Mouse (Mus musculus) intestine, embryonic 15.5 days (tissue): Measurements from ENCODE around the gene Cks2. TPM values are rescaled to one million over a fixed set of nuclear protein-coding genes. Genes with fewer than 3 reads are reported as not detected.

Source experiments
- ATAC-seq: fragments of 200-750 bp; cut with Nextera tagmentation; 2 replicates; pipeline ENCODE4 v1.8.0; 2017; ENCODE audit warnings: moderate TSS enrichment, moderate library complexity
- H3K27ac ChIP-seq: fragments of 300-500 bp; sonication (generic); 2 replicates; pipeline ENCODE4 v1.5.1; 2015; ENCODE audit warnings: mild to moderate bottlenecking, inconsistent platforms
- H3K27me3 ChIP-seq: fragments of 300-500 bp; sonication (generic); replicated peaks from 2 replicates; pipeline ENCODE4 v1.6.1; 2015; ENCODE audit warnings: inconsistent platforms
- H3K36me3 ChIP-seq: fragments of 300-500 bp; sonication (generic); 2 replicates; pipeline ENCODE4 v1.6.1; 2015; ENCODE audit warnings: inconsistent platforms
- H3K4me1 ChIP-seq: fragments of 300-500 bp; sonication (generic); replicated peaks from 2 replicates; pipeline ENCODE4 v1.6.1; 2015; ENCODE audit warnings: inconsistent platforms
- H3K4me2 ChIP-seq: fragments of 300-500 bp; sonication (generic); replicated peaks from 2 replicates; pipeline ENCODE4 v1.6.1; 2015; ENCODE audit warnings: mild to moderate bottlenecking, inconsistent platforms
- H3K4me3 ChIP-seq: fragments of 300-500 bp; sonication (generic); replicated peaks from 2 replicates; pipeline ENCODE4 v1.5.1; 2015; ENCODE audit warnings: inconsistent platforms
- H3K9ac ChIP-seq: fragments of 300-500 bp; sonication (generic); 2 replicates; pipeline ENCODE4 v1.6.1; 2015; ENCODE audit warnings: inconsistent platforms
- H3K9me3 ChIP-seq: fragments of 300-500 bp; sonication (generic); 2 replicates; pipeline ENCODE4 v1.6.1; 2016; ENCODE audit warnings: inconsistent platforms
- WGBS: fragments of 180-500 bp; shearing (Covaris S2); methylation state at CpG from one replicate; pipeline ENCODE4 v1.1.7; 2015; 5-methylcytosine and 5-hydroxymethylcytosine counted together
- polyA plus RNA-seq: library from polyadenylated mRNA; unstranded; fragments of >200 nt; fragmentation: Nextera tagmentation; extraction: Ambion mirVana; gene quantifications from 2 replicates; pipeline ENCODE4 v1.2.1, GENCODE M21; 2015

The Cks2 gene
- polyA plus RNA-seq, 1 experiment from 2014 or later, result 333 TPM

DNA sequence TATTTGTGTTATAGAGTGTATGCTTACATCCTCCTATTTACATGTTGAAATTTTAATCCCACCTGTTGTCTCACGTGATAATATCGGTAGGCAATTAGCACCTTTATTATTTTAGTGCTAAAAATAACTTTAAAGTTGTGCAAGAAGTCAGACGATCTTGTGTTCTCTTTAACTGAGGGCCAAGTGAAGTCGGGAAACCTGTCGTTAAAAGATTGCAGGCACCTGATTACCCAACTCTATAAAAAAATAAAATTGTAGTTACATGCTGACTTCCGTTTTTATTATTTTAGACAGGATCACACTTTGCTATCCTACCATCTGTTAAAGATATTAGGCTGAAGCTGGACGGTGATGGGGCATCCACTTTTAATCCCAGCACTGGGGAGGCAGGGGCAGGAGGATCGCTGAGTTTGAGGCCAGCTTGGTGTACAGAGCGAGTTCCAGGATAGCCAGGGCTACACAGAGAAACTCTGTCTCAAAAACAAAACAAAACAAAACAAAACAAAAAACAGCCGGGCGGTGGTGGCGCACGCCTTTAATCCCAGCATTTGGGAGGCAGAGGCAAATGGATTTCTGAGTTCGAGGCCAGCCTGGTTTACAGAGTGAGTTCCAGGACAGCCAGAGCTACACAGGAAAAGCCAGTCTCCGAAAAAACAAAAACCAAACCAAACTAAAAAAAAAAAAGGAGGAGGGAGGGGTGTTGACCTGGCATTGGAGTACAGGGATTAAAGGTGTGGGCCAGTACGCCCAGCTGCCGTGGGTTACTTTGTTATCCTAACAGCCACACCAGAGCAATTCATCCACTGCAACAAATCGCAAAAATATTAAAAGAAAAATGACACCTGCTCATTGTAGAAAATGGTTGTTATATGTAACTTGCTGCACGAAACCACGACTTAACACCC, 856 bp upstream of the Cks2 start:
- 0 out of 2 replicates have a peak, but pooled peaks cover 7% of the 10 kb centered on the region for H3K4me1 ChIP-seq
- no peaks in the 10 kb centered on the region for H3K36me3 ChIP-seq
- peak overlapping the region; percentile 44 for H3K9ac ChIP-seq
- no peaks in the 10 kb centered on the region for H3K9me3 ChIP-seq
- peak; percentile 8 for ATAC-seq
- WGBS, result 44% methylated on average over 20 of the region's 20 CpGs
- peak overlapping the region; percentile 81 for H3K4me3 ChIP-seq
- peak overlapping the region; percentile 63 for H3K4me2 ChIP-seq
- no peaks in the 10 kb centered on the region for H3K27me3 ChIP-seq
- peak overlapping the region; percentile 81 for H3K27ac ChIP-seq

DNA sequence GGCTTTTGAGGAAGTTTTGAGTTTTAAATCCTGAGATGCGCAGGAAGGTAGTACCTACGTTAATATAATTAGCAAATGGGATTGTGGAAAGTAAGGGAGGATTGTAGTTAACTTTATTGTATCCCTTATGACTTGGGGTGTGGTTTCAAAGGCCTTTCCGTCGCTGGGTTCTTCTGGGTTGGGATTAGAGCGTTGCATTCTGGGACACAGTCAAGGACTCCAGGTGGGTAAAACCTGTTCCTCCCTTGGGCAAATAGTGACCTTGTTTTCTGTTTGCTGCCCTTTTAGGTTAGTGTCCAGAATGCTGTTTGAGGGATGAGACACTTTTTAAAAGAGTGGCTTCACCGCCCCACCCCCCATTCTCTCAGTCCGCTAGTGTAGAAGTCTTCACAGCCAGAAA, 840 bp downstream of the Cks2 start:
- Histone ChIP-seq H3K27ac (peak overlapping the region; percentile 89), H3K4me2 (peak overlapping the region; percentile 63), H3K27me3 (no peaks in the 10 kb centered on the region), H3K9me3 (no peaks in the 10 kb centered on the region), H3K4me1 (peaks cover 8% of the 10 kb centered on the region; the same call in 1 of the 2 replicates), H3K36me3 (no peaks in the 10 kb centered on the region), H3K9ac (peak overlapping the region; percentile 80), H3K4me3 (peak overlapping the region; percentile 81)
- WGBS, result under 1% methylated on average over 7 of the region's 7 CpGs
- no peak for ATAC-seq

DNA sequence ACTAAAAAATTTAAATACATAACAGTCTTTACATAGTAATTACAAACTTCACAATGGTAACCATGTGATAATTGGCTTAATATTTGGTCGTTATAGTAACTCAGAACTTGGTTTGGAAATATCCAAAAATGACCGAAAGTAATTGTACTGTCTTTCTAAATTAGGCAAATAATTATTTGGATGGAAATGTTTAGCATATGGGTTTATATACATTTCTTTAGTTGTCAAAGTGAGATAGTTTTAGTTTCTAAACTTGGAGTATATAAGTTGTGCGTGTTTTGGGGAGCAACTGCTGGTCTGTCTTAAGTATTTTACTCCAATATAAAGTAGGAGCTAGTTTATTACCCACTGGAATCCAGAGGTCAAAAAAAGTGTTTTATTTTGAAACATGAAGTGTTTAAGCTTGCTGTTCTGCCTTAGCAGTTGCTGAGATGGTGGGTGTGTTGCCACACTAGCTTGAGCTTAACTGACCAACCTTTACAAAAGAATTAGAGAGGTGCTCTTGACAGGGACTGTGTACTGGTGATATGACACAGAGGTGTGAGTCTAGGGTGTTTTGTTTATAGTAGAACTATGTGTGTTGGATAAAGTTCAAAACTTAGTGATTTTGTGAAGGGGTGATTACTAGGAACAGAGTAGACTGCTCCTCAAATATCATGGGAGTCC, 1.5 kb downstream of the Cks2 start:
- H3K27ac ChIP-seq, result no peak overlapping the region
- H3K4me2 ChIP-seq, result peak overlapping the region; percentile 63
- H3K9me3 ChIP-seq, result no peaks in the 10 kb centered on the region
- 18% methylated on average over 3 of the region's 3 CpGs for WGBS
- ATAC-seq, result no peak
- H3K36me3 ChIP-seq, result no peaks in the 10 kb centered on the region
- no peaks in the 10 kb centered on the region for H3K27me3 ChIP-seq
- peaks cover 11% of the 10 kb centered on the region; the same call in 1 of the 2 replicates for H3K4me1 ChIP-seq
- peak overlapping the region; percentile 81 for H3K4me3 ChIP-seq
- peak overlapping the region; percentile 42 for H3K9ac ChIP-seq

DNA sequence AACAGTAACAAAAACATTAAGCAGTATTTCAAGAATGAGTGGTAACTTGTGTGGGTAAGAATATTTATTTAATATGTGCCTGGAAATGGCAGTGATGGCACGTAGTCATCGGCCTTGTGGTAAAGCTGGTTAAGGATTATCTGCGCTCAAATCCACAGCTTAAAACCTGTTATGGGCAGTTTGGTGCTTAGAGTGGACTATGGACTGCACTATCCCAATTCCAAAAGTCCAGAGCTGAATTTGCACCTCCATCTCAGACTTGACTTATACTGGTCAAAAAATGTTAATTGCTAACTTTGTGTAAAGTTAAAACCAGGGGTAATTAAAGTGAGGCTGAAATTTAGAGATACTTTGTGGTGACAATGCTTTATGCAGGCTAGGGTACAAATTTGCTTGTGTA, 2.7 kb downstream of the Cks2 start:
- WGBS, result 77% methylated on average over 3 of the region's 3 CpGs
- Histone ChIP-seq H3K4me3 (peak overlapping the region; percentile 31; the same call in 1 of the 2 replicates), H3K9ac (no peak overlapping the region), H3K36me3 (no peaks in the 10 kb centered on the region), H3K27ac (no peak overlapping the region), H3K9me3 (no peaks in the 10 kb centered on the region), H3K4me2 (peak overlapping the region; percentile 63), H3K27me3 (no peaks in the 10 kb centered on the region), H3K4me1 (peaks cover 13% of the 10 kb centered on the region; the same call in 1 of the 2 replicates)
- ATAC-seq, result no peak

DNA sequence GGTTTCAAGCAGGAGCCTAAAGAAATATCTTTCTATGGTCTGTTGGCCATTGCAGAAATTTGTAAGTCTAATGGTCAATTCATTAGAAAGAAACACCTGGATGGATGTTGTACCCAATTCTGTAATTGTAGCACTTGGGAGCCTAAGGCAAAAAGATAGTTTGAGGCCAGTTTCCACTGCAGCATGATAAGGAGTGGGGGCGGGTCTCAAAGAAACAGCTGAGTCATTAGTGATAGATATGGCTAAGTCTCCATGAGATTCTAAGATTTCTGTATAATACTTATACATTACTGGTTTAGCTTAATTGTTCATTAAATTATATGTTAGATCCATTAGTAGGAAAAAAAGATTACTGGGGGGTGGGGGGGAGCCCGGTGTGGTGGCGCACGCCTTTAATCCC, 3.2 kb downstream of the Cks2 start:
- H3K9me3 ChIP-seq, result no peaks in the 10 kb centered on the region
- peaks cover 13% of the 10 kb centered on the region; the same call in 1 of the 2 replicates for H3K4me1 ChIP-seq
- no peak for ATAC-seq
- WGBS, result 80% methylated on average over 4 of the region's 4 CpGs
- H3K4me3 ChIP-seq, result no peak overlapping the region
- no peak overlapping the region for H3K27ac ChIP-seq
- H3K27me3 ChIP-seq, result no peaks in the 10 kb centered on the region
- no peak overlapping the region for H3K9ac ChIP-seq
- no peaks in the 10 kb centered on the region for H3K36me3 ChIP-seq
- peak overlapping the region; percentile 63 for H3K4me2 ChIP-seq

DNA sequence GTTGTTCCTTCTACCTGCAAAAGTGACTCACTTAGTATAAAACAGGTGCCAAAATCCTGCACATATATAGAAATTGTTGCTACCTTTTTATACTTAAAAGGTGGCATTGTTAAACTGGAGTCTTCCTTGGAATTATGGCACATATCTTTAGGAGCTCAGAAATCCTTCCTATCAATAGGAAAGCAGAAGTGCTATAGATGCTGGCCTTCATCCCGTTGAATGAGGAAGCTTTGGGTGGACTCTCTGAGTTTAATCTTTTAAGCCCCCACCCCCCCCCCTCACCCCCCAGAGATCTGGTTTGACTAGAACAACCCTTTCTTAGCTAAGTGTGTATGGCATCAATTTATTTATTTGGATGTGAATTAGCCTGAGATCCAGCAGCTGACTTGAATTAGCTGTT, 4.7 kb downstream of the Cks2 start:
- no peak overlapping the region for H3K4me2 ChIP-seq
- H3K4me3 ChIP-seq, result no peak overlapping the region
- H3K36me3 ChIP-seq, result peaks cover 5% of the 10 kb centered on the region; the same call in 1 of the 2 replicates
- no peaks in the 10 kb centered on the region for H3K27me3 ChIP-seq
- ATAC-seq, result no peak
- peaks cover 13% of the 10 kb centered on the region; the same call in 1 of the 2 replicates for H3K4me1 ChIP-seq
- H3K9me3 ChIP-seq, result no peaks in the 10 kb centered on the region
- no peak overlapping the region for H3K9ac ChIP-seq
- WGBS, result 59% methylated on average over 1 of the region's 1 CpGs
- no peak overlapping the region for H3K27ac ChIP-seq

DNA sequence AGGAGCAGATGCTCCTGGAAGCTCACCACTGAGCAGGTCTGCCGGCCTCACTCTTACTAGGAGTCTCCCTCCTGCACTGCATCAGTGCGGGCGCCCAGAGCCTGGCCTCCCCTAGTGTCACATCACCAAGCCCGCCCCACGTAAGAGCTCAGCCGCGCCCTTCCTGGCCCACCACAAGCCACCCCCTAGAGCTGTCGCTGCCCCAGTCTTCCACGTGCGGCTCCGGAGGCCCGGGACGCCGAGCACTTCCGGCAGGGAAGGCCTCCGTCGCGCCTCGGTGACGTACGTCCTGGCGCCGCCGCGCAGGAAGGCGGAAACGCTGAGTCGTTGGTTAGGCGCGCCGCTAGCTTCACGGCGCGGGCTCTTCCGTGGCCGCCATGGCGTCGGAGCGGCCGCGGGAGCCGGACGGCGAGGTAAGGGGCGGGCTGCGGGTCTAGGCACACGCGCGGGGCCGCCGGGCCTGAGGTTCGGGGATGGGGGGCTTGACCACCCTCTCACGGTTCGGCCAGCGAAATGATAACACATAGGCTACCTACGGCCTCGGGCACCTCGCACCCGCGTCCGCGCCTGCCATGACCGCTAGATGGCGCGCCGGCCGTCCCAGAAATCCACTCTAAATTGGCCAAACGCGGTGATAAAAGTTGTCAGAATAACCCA, 6.5 kb downstream of the Cks2 start, which contains the start of gene Secisbp2:
Gene Secisbp2, plus strand, starts transcription at position 290 of the 657 bp plus-strand sequence.
- Histone ChIP-seq H3K27ac (peak within 1 kb of the TSS; percentile 80), H3K36me3 (peaks cover 14% of the 10 kb centered on the region), H3K9ac (peak within 1 kb of the TSS; percentile 67), H3K4me2 (peak within 1 kb of the TSS; percentile 76), H3K9me3 (no peaks in the 10 kb centered on the region), H3K4me3 (peak within 1 kb of the TSS; percentile 63), H3K27me3 (no peaks in the 10 kb centered on the region), H3K4me1 (peaks cover 13% of the 10 kb centered on the region; the same call in 1 of the 2 replicates)
- under 1% methylated on average over 69 of the region's 69 CpGs for WGBS
- ATAC-seq, result peak; percentile 97

DNA sequence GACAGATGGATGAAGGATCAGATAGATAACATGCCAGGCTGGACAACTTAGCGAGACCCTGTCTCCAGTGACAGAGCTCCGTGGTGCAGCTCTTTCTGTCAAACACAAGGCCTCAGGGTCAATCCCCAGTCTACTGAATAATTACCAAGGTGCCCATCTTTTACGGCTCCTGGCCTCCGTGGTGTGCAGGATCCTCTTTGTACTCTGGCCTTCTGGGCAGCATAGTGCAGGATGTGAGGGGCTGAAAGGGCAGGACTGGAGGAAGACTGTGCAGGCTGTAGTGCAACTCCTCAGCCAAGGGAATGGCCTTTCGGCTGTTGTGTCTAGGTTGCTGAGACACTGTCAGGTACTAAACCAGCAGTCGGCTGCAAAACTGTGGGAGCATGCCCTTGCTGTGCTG, 8.1 kb downstream of the Cks2 start:
- no peak overlapping the region for H3K4me2 ChIP-seq
- no peaks in the 10 kb centered on the region for H3K9me3 ChIP-seq
- H3K9ac ChIP-seq, result no peak overlapping the region
- no peaks in the 10 kb centered on the region for H3K27me3 ChIP-seq
- ATAC-seq, result no peak
- H3K36me3 ChIP-seq, result peaks cover 24% of the 10 kb centered on the region
- WGBS, result 90% methylated on average over 6 of the region's 6 CpGs
- H3K4me1 ChIP-seq, result peaks cover 6% of the 10 kb centered on the region; the same call in 1 of the 2 replicates
- H3K27ac ChIP-seq, result no peak overlapping the region
- no peak overlapping the region for H3K4me3 ChIP-seq

DNA sequence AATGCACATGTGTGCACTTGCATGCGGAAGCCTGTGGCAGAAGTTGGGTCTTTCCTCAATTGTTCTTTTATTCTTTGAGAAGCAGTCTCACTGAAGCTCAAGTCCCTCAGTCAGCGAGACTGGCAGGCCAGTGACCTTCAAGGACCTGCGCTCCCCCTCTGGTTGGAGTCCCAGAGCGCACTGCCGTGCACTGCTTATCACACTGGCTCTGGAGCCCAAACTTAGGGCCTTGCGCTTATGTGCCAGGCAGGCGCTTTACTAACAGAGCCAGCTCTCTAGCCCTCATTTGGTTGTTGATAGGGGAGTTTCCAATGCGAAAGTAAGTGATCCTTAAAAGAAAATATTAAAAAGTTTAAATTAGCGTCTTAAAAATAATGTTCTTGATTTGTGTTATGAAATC, 8.9 kb downstream of the Cks2 start:
- Histone ChIP-seq H3K9ac (no peak overlapping the region), H3K36me3 (peaks cover 28% of the 10 kb centered on the region), H3K4me3 (no peak overlapping the region), H3K27me3 (no peaks in the 10 kb centered on the region), H3K4me1 (peaks cover 6% of the 10 kb centered on the region; the same call in 1 of the 2 replicates), H3K4me2 (no peak overlapping the region), H3K27ac (no peak overlapping the region), H3K9me3 (no peaks in the 10 kb centered on the region)
- ATAC-seq, result no peak
- WGBS, result 94% methylated on average over 9 of the region's 9 CpGs

DNA sequence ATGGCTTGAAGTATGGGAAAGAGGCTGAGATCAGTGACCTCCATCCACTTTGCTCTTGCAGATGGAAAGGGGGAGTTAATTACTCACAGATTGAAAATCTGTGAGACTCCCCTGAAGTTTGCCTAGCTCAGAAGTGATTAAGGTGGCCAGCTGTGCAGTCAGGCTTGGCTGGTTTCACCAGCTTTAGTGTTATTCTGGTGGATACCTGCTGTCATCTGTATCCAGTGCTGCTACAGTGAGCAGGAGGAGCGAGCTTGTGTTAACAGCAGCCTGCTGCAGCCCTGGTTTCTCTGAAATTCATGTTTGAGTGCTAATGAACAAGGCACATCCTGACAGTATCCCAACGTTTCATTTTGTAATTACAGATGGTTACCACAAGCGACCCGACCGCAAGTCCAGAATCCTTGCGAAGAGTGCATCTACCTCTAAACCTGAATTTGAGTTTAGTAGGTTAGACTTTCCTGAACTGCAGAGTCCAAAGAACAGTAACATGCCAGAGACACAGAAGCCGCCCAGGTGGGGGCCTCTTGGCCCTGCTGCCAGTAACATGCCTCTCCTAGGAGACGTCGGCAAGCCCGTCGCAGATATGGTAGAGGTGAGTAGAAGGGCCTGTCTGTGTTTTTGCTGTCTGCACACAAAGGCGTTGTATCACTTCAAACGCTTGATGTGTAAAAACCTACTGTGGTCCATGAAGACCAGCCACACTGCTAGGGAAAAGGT, 11.6 kb downstream of the Cks2 start:
- peaks cover 40% of the 10 kb centered on the region for H3K36me3 ChIP-seq
- H3K4me3 ChIP-seq, result no peak overlapping the region
- H3K9me3 ChIP-seq, result no peaks in the 10 kb centered on the region
- no peak overlapping the region for H3K4me2 ChIP-seq
- H3K4me1 ChIP-seq, result 0 out of 2 replicates have a peak, but pooled peaks cover 2% of the 10 kb centered on the region
- WGBS, result 95% methylated on average over 13 of the region's 13 CpGs
- no peaks in the 10 kb centered on the region for H3K27me3 ChIP-seq
- no peak for ATAC-seq
- H3K9ac ChIP-seq, result no peak overlapping the region
- H3K27ac ChIP-seq, result no peak overlapping the region

DNA sequence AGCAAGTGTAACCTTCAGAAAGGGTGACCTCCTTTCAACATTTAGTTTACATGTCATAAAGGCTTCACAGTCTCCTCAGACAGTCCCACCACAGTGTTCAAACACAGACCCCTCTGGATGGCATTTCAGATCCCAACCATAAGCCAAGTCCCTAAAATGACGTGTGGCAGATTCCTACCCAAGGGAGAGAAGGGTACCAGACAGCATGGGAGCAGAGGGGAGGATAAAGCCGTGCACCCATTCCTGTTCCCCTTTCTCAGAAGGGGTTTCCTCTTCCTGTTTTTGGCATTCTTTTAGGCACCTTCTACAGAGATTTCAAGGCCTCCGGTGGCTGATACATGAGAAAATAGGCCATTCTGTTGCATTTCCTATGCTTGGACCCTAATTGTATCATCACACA, 13.1 kb downstream of the Cks2 start:
- Histone ChIP-seq H3K27me3 (no peaks in the 10 kb centered on the region), H3K4me3 (no peak overlapping the region), H3K27ac (no peak overlapping the region), H3K4me2 (no peak overlapping the region), H3K4me1 (no peaks in the 10 kb centered on the region), H3K9ac (no peak overlapping the region), H3K36me3 (peaks cover 48% of the 10 kb centered on the region), H3K9me3 (no peaks in the 10 kb centered on the region)
- 87% methylated on average over 3 of the region's 3 CpGs for WGBS
- ATAC-seq, result no peak
